In genomic region chr10:49597652-49598051, GRCm38 (mm10) we compare ENCODE assay signal across 28 mouse cellular contexts.
A peak's percentile ranks its signal among the peaks of the same experiment; 100 is the strongest.
DNase-seq lines count a peak whose midpoint lies in the region; ATAC-seq lines count a peak whose summit lies in the region.
"Had no signal": no experiment of that assay in that cellular context is flagged by ENCODE, and none has a peak within 500 bp of the region (broad histone marks: within the 10 kb centered on the region; RNA-seq: fewer than 3 reads in every experiment).

No protein-coding gene starts in this region.

- no peak overlapping the region for H3K4me3 ChIP-seq in forebrain, embryonic 14.5 days (ENCODE audit: low read depth, low read length)
- no peak overlapping the region for H3K4me3 ChIP-seq in forebrain, embryonic 12.5 days (replicated peaks)
- no peak overlapping the region for H3K4me3 ChIP-seq in forebrain, embryonic 16.5 days (replicated peaks; ENCODE audit: low read length)
- H3K4me3 ChIP-seq: gastrocnemius, adult 2 months; heart, embryonic 12.5 days; heart, embryonic 15.5 days; hindbrain, embryonic 10.5 days; hindbrain, embryonic 13.5 days; intestine, embryonic 15.5 days had no signal

- H3K36me3 ChIP-seq in forebrain, embryonic 14.5 days (ENCODE audit: control insufficient read depth, insufficient read depth, low read length) = no peaks in the 10 kb centered on the region
- H3K36me3 ChIP-seq in forebrain, embryonic 12.5 days (replicated peaks) = no peaks in the 10 kb centered on the region
- H3K36me3 ChIP-seq in forebrain, embryonic 16.5 days (ENCODE audit: control insufficient read depth, insufficient read depth) = no peaks in the 10 kb centered on the region
- H3K36me3 ChIP-seq: G1E; heart, embryonic 12.5 days; heart, embryonic 15.5 days; hindbrain, embryonic 10.5 days; hindbrain, embryonic 13.5 days; intestine, embryonic 15.5 days had no signal

- WGBS in forebrain, embryonic 14.5 days = 31% methylated on average over 2 of the region's 2 CpGs
- WGBS in forebrain, embryonic 12.5 days = 60% methylated on average over 2 of the region's 2 CpGs
- WGBS in forebrain, embryonic 16.5 days = 29% methylated on average over 2 of the region's 2 CpGs

- no peak overlapping the region for H3K9ac ChIP-seq in forebrain, embryonic 14.5 days (ENCODE audit: low read length)
- H3K9ac ChIP-seq in forebrain, embryonic 12.5 days = no peak overlapping the region
- no peak overlapping the region for H3K9ac ChIP-seq in forebrain, embryonic 16.5 days (replicated peaks; ENCODE audit: low read depth, low read length)
- H3K9ac ChIP-seq: heart, embryonic 12.5 days; heart, embryonic 15.5 days; hindbrain, embryonic 13.5 days; intestine, embryonic 15.5 days had no signal

- no peaks in the 10 kb centered on the region for H3K27me3 ChIP-seq in forebrain, embryonic 14.5 days (replicated peaks; ENCODE audit: control insufficient read depth, insufficient read depth, low read length)
- no peaks in the 10 kb centered on the region for H3K27me3 ChIP-seq in forebrain, embryonic 12.5 days
- H3K27me3 ChIP-seq in forebrain, embryonic 16.5 days (replicated peaks; ENCODE audit: control insufficient read depth, insufficient read depth, low read length) = no peaks in the 10 kb centered on the region
- H3K27me3 ChIP-seq: CH12.LX; heart, embryonic 12.5 days; heart, embryonic 15.5 days; hindbrain, embryonic 13.5 days; intestine, embryonic 15.5 days; Patski had no signal

- no peak overlapping the region for H3K27ac ChIP-seq in forebrain, embryonic 14.5 days (ENCODE audit: low read depth, low read length)
- no peak overlapping the region for H3K27ac ChIP-seq in forebrain, embryonic 12.5 days
- no peak overlapping the region for H3K27ac ChIP-seq in forebrain, embryonic 16.5 days (ENCODE audit: low read length)
- H3K27ac ChIP-seq: gastrocnemius, adult 2 months; heart, embryonic 15.5 days; hindbrain, embryonic 10.5 days; hindbrain, embryonic 13.5 days; intestine, embryonic 15.5 days had no signal

- peaks cover 5% of the 10 kb centered on the region; the same call in 1 of the 2 replicates for H3K4me1 ChIP-seq in forebrain, embryonic 14.5 days (ENCODE audit: control insufficient read depth, insufficient read depth, low read length)
- H3K4me1 ChIP-seq in forebrain, embryonic 12.5 days = no peaks in the 10 kb centered on the region
- H3K4me1 ChIP-seq in forebrain, embryonic 16.5 days (replicated peaks; ENCODE audit: control insufficient read depth, insufficient read depth, low read length) = no peaks in the 10 kb centered on the region
- H3K4me1 ChIP-seq: heart, embryonic 12.5 days; heart, embryonic 15.5 days; hindbrain, embryonic 10.5 days; hindbrain, embryonic 13.5 days; intestine, embryonic 15.5 days had no signal

- peak; percentile 22 for DNase-seq in forebrain, embryonic 14.5 days (ENCODE audit: low spot score)
- DNase-seq in brain, adult 2 months (ENCODE audit: low read depth, low spot score) = peak; percentile 34
- DNase-seq in liver = no peak
- DNase-seq in gastrocnemius, adult 8-10 months (ENCODE audit: low spot score in 2 of 2) = no peak
- DNase-seq: adrenal gland, postnatal 10 days; adrenal gland, postnatal 36 days; B cell, adult 2 months; cerebellum, adult 18-20 months; cerebellum, adult 9-10 months; cerebellum, postnatal 14 days; gastrocnemius, adult 2 months; gastrocnemius, postnatal 25 days; heart, adult 18-20 months; heart, postnatal 10 days; heart, postnatal 36 days; kidney, adult 11 months; kidney, adult 8-10 months had no signal

- peak; percentile 66 for ATAC-seq in forebrain, embryonic 14.5 days
- ATAC-seq in forebrain, embryonic 12.5 days (ENCODE audit: low FRiP score) = no peak
- ATAC-seq in forebrain, embryonic 16.5 days = 0 out of 2 replicates have a peak, but pooled peaks have one; percentile 20
- ATAC-seq: hindbrain, embryonic 16.5 days; intestine, embryonic 15.5 days; Patski had no signal

- H3K9me3 ChIP-seq in forebrain, embryonic 14.5 days (replicated peaks; ENCODE audit: control insufficient read depth, low read length) = no peaks in the 10 kb centered on the region
- H3K9me3 ChIP-seq in forebrain, embryonic 12.5 days = no peaks in the 10 kb centered on the region
- H3K9me3 ChIP-seq in forebrain, embryonic 16.5 days (ENCODE audit: control insufficient read depth, low read length) = no peaks in the 10 kb centered on the region
- H3K9me3 ChIP-seq: G1E; heart, embryonic 12.5 days; heart, embryonic 15.5 days; hindbrain, embryonic 10.5 days; hindbrain, embryonic 13.5 days; intestine, embryonic 15.5 days had no signal

- H3K4me2 ChIP-seq in forebrain, embryonic 14.5 days (ENCODE audit: low read length) = no peak overlapping the region
- no peak overlapping the region for H3K4me2 ChIP-seq in forebrain, embryonic 12.5 days
- H3K4me2 ChIP-seq in forebrain, embryonic 16.5 days (ENCODE audit: low read length) = no peak overlapping the region
- H3K4me2 ChIP-seq: heart, embryonic 12.5 days; heart, embryonic 15.5 days; hindbrain, embryonic 13.5 days; intestine, embryonic 15.5 days had no signal

Comparison
In these comparisons a context has a peak if more than half of its experiments do, and no peak if none do; other contexts are left out.
1. DNase-seq: peak in forebrain, embryonic 14.5 days (single experiment) and brain, adult 2 months (single experiment); none in liver (single experiment) and gastrocnemius, adult 8-10 months (0 of 2).